Mouse (Mus musculus): Measurements from ENCODE around the gene Pex11b.

Gene Pex11b

DNA sequence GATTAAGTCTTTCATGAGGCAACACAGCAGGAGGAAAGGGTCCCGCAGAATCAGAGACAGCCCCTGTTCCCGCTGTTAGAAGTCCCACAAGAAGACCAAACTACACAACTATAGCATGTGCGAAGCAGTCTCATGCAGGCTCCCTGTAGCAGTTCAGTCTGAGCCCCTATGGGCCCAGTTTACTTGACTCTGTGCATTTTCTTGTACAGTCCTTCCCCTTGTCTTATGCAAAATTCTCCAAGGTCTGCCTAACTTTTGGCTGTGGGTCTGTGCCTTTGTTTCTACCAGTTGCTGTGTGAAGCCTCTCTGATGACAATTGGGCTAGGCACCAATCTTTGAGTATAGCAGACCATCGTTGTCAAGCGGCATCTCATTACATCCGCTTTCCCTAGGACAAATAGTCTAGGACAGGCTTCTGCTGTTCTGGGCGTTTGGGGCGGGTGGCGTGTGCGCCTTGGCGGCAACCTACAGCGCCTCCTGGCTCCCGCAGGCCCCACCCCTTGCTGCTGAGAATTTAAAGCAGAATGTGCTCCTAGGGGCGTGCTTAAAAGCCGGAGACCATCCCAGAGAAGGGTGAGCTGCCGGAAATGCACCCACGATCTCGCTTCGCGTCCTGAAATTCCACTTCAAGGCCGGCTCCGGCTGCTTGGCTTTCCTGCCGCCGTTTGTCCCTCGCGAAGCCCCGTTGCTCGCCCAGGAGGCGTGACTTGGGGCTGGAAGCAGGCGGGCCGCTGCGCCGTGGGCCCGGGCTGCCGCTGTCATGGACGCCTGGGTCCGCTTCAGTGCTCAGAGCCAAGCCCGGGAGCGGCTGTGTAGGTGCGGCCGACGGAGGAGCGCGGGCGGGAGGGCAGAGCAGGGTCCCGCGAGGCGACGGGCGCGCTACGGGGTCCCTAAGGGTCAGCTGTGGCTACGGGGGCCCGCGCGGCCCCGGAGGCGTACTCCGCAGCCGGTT, at the start of gene Pex11b, which contains the start of gene Gm42957:
Pex11b (plus strand) TSS at position 449 of the 952 bp plus-strand sequence.
Gm42957 (plus strand) TSS at position 547 of the 952 bp plus-strand sequence.
- H3K27me3 ChIP-seq (ENCODE audit: control insufficient read depth, insufficient read depth, low read length, poor library complexity, severe bottlenecking) = no peaks in the 10 kb centered on the region
- DNase-seq (ENCODE audit: low read depth, low spot score) = peak; percentile 73

DNA sequence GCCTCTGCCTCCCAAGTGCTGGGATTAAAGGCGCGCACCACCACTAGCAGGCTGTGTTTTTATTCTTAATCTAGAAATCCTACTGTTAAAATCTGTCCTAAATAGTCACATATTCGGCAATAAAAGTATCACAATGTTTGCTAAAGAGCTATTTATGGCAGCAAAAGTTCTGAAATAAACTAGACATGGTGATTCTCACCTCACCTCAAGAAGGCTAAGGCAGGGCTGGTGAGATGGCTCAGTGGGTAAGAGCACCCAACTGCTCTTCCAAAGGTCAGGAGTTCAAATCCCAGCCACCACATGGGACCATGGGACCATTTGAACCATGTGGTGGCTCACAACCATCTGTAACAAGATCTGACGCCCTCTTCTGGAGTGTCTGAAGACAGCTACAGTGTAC, 44.5 kb upstream of the Pex11b start:
- no peaks in the 10 kb centered on the region for H3K36me3 ChIP-seq (ENCODE audit: control insufficient read depth, insufficient read depth, low read length, poor library complexity, severe bottlenecking)
- no peak for DNase-seq (ENCODE audit: low read depth, low spot score)
- no peaks in the 10 kb centered on the region for H3K27me3 ChIP-seq (ENCODE audit: control insufficient read depth, insufficient read depth, low read length, poor library complexity, severe bottlenecking)

More for the DNA sequence above, at the start of gene Pex11b, which contains the start of gene Gm42957:
- peaks cover 1% of the 10 kb centered on the region for H3K36me3 ChIP-seq (ENCODE audit: control insufficient read depth, insufficient read depth, low read length, poor library complexity, severe bottlenecking)

DNA sequence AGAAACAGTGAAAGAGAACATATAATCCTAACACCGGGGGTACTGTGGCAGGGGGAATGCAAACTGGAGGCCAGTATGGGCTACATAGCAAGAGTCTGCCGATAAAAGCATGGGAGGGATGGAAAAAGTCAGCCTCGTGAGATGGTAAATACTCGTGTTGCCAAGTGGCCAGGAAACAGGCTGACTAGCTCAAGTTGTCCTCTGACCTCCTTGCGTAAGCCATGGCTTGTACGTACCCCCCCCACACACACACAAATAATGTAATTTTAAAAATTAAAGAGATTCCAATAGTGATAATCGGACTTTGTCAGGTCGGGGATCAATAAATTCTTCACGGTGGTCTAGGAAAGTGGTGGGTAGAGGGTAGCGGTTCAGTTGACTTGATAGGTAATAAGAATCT, 41.8 kb upstream of the Pex11b start:
- peak; percentile 56 for DNase-seq (ENCODE audit: low read depth, low spot score)

DNA sequence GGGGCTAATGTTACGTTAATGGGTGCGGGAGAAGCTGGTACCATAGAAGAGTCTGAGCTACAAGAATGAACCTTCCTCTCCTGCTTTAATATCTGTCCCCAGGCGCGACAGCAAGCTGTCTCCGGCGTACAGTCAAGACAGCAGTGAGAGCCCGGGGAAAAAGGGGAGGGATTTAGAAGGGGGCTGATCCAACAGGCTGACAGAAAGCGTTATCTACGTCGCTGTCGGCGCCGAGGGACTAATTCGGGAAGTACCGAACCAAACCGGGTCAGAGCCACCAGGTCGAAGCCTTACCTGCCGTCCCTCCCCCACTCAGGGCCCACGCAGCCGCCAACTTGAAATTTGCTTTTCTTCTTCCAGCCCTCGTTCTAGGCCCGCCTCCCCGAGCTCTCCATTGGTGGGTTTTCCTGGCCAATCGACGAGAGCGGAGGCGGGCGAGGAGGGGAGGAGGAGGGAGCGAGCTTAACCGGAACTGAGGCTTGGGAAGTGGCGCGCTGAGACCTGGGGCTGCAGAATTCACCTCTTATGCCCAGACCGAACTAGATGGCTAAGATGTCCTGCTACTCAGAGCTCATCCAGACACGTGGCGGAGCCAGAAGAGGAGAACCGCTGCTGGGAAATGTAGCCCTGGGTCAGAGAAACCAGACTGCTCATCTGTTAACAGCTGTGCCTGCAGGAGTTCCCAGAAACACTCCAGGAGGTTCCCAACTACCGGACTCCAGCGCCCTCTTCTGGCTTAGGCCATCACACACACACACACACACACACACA, 41.2 kb upstream of the Pex11b start, which contains the start of gene Polr3gl:
Polr3gl (minus strand) TSS at position 392 of the 771 bp plus-strand sequence.
- Histone ChIP-seq H3K27me3 (ENCODE audit: control insufficient read depth, insufficient read depth, low read length, poor library complexity, severe bottlenecking) (no peaks in the 10 kb centered on the region; the same call in 1 of the 2 replicates), H3K36me3 (ENCODE audit: control insufficient read depth, insufficient read depth, low read length, poor library complexity, severe bottlenecking) (no peaks in the 10 kb centered on the region)
- peak; percentile 94 for DNase-seq (ENCODE audit: low read depth, low spot score)

More for the DNA sequence above, 41.8 kb upstream of the Pex11b start:
- Histone ChIP-seq H3K27me3 (ENCODE audit: control insufficient read depth, insufficient read depth, low read length, poor library complexity, severe bottlenecking) (no peaks in the 10 kb centered on the region; the same call in 1 of the 2 replicates), H3K36me3 (ENCODE audit: control insufficient read depth, insufficient read depth, low read length, poor library complexity, severe bottlenecking) (no peaks in the 10 kb centered on the region)

DNA sequence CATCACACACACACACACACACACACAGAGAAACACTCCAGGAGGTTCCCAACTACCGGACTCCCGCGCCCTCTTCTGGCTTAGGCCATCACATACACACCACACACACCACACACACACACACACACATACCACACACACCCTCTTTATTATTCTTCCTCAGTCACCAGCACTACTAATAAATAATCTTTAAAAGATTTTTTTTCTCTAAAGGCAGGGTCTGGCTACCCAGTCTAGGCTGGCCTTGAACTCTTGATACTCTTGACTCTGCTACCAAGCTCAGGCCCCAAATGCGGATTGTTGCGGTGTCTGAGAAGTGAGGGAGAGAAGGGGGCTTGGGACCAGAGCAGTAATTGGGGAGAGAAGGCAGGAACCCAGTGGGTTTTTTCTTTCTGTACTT, 40.3 kb upstream of the Pex11b start:
- no peak for DNase-seq (ENCODE audit: low read depth, low spot score)
- Histone ChIP-seq H3K27me3 (ENCODE audit: control insufficient read depth, insufficient read depth, low read length, poor library complexity, severe bottlenecking) (no peaks in the 10 kb centered on the region; the same call in none of the 2 replicates), H3K36me3 (ENCODE audit: control insufficient read depth, insufficient read depth, low read length, poor library complexity, severe bottlenecking) (no peaks in the 10 kb centered on the region)

DNA sequence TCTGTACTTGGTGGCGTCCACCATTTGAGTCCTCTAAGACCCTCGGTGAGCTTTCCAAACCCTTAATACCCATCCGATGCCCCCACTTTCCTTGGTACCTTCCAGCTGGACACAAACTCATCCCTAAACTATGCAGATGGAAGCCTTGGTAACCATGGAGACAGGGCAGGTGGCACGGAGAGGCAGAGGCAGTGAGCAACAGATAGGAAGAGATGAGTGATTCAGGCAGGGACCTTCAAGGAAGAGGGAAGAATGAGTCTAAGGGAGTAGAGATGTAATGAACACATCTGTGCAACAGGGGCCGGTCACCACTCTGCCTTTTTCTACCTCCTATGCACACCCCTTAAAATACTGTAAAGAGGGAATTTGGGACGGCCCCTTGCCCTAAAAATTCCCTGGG, 39.5 kb upstream of the Pex11b start:
- DNase-seq (ENCODE audit: low read depth, low spot score) = no peak
- Histone ChIP-seq H3K27me3 (ENCODE audit: control insufficient read depth, insufficient read depth, low read length, poor library complexity, severe bottlenecking) (no peaks in the 10 kb centered on the region; the same call in none of the 2 replicates), H3K36me3 (ENCODE audit: control insufficient read depth, insufficient read depth, low read length, poor library complexity, severe bottlenecking) (no peaks in the 10 kb centered on the region)

DNA sequence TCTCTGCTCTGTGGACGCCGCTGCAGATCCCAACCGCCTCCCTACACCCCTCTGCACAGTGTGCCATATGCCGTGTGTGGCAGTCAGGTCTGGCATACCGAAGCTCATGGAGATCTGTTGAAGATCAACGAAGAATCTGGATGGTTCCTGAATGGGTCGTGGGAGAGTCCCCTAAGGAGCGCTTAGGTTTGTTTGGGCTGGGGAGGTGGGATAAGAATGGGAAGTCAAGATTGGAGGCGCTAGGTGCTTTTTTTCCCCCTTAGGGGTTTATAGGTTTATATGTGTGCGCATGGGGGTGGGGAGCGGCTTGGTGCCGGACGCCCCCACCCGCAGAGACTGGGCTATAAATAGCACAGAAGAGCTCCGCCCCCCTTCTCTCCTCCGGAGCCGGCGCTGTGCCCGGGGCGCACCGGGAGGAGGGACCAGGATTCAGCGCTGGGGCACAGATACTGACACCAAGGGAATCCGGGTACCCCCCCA, 38.9 kb upstream of the Pex11b start, which contains the start of gene Ankrd34a:
Ankrd34a (plus strand) TSS at position 409 of the 480 bp plus-strand sequence.
- no peaks in the 10 kb centered on the region; the same call in none of the 2 replicates for H3K27me3 ChIP-seq (ENCODE audit: control insufficient read depth, insufficient read depth, low read length, poor library complexity, severe bottlenecking)
- DNase-seq (ENCODE audit: low read depth, low spot score) = no peak

DNA sequence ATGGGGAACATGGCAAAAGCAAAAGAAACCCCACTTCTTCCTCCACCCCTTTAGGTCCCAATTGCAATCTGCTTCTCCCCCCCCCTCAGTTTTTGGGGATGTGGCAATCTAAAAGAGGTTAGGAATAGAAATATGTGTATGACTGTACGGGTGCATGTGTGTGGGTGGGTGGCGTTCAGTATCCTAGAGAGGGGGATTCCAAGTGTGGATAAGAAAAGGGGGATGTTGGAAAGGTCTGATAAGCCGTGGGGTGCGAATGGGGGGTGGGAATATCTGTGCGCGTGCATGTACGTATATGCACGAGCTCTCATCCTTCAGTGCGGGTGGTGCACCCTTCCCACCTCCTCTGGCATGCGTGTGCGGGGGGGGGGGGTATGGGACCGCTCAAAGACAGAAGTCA, 38.3 kb upstream of the Pex11b start:
- no peaks in the 10 kb centered on the region; the same call in none of the 2 replicates for H3K27me3 ChIP-seq (ENCODE audit: control insufficient read depth, insufficient read depth, low read length, poor library complexity, severe bottlenecking)
- no peak for DNase-seq (ENCODE audit: low read depth, low spot score)
- no peaks in the 10 kb centered on the region for H3K36me3 ChIP-seq (ENCODE audit: control insufficient read depth, insufficient read depth, low read length, poor library complexity, severe bottlenecking)

More for the DNA sequence above, 38.9 kb upstream of the Pex11b start, which contains the start of gene Ankrd34a:
- H3K36me3 ChIP-seq (ENCODE audit: control insufficient read depth, insufficient read depth, low read length, poor library complexity, severe bottlenecking) = no peaks in the 10 kb centered on the region

DNA sequence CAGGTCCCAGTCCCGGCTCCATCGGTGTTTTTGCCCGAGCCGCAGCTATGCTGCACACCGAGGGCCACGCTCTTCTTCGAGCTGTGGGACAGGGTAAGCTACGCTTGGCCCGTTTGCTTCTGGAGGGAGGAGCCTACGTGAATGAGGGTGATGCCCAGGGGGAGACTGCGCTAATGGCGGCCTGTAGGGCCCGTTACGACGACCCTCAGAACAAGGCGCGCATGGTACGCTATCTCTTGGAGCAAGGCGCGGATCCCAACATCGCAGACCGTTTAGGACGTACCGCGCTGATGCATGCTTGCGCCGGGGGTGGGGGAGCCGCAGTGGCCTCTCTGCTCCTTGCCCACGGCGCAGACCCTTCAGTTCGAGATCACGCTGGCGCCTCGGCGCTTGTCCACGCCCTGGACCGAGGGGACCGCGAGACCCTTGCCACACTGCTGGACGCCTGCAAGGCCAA, 37.7 kb upstream of the Pex11b start:
- Histone ChIP-seq H3K27me3 (ENCODE audit: control insufficient read depth, insufficient read depth, low read length, poor library complexity, severe bottlenecking) (no peaks in the 10 kb centered on the region; the same call in none of the 2 replicates), H3K36me3 (ENCODE audit: control insufficient read depth, insufficient read depth, low read length, poor library complexity, severe bottlenecking) (no peaks in the 10 kb centered on the region)
- no peak for DNase-seq (ENCODE audit: low read depth, low spot score)

DNA sequence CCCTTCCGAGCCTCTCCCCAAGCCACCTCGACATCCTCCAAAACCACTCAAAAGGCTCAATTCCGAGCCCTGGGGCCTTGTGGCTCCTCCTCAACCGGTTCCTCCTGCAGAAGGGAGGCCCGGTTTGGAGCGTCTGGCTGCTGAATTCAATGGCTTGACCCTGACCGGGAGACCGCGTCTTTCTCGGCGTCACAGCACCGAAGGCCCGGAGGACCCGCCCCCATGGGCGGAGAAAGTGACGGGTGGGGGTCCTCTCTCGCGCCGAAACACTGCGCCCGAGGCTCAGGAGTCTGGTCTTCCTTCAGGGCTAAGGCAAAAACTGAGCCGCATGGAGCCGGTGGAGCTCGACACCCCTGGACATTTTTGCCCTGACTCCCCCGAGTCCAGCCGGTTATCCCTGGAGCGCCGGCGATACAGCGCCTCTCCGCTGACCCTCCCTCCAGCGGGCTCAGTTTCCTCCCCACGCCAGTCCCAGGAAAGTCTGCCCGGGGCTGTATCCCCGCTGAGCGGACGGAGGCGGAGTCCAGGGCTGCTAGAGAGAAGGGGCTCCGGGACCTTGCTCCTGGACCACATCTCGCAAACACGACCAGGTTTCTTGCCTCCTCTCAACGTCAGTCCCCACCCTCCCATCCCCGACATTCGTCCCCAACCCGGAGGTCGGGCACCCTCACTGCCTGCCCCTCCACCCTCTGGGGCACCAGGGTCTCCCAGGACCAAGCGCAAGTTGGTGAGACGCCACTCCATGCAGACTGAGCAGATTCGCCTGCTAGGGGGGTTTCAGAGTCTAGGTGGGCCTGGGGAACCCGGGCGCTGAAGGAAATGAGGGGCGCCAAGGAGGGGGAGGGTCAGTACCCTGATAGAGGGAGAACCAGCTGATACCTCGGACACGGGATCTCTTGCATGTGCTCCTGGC, 36.8 kb upstream of the Pex11b start:
- DNase-seq (ENCODE audit: low read depth, low spot score) = no peak
- no peaks in the 10 kb centered on the region for H3K36me3 ChIP-seq (ENCODE audit: control insufficient read depth, insufficient read depth, low read length, poor library complexity, severe bottlenecking)
- no peaks in the 10 kb centered on the region; the same call in none of the 2 replicates for H3K27me3 ChIP-seq (ENCODE audit: control insufficient read depth, insufficient read depth, low read length, poor library complexity, severe bottlenecking)

DNA sequence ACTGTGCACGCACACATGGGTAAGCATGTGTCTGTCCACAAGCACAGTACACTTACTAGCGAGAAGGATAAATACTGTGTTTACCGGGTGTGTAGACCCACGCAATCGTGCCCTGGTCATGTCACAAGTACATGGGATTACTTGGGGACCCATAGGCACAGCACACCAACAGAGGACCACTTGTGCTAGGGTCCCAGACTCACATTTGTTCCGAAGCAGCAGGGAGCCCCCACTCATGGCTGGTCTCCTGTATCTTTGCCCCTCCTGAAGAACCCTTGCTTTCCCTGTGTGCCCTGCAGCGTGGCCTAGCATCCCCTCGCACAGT, 36.1 kb upstream of the Pex11b start:
- no peaks in the 10 kb centered on the region for H3K36me3 ChIP-seq (ENCODE audit: control insufficient read depth, insufficient read depth, low read length, poor library complexity, severe bottlenecking)
- DNase-seq (ENCODE audit: low read depth, low spot score) = no peak
- no peaks in the 10 kb centered on the region; the same call in none of the 2 replicates for H3K27me3 ChIP-seq (ENCODE audit: control insufficient read depth, insufficient read depth, low read length, poor library complexity, severe bottlenecking)

DNA sequence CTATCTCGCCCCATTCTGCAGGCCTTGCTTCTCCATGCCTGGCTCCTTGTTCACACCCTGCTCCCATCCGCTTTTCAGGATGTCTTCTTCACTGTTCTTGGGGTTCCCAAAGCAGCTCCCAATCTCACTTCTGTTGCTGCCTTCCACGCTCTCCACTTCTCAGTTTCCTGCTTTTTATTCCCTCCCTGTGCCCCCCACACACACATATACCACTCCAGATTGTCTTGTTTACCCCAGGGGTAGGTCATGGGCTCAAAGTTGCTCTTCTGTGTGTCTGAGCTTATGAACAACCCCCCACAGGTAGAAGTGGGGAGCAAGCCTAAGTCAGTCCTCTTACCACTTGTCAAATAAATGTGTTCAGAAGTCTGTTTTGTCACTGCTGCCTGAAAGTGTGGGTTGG, 35.8 kb upstream of the Pex11b start:
- H3K27me3 ChIP-seq (ENCODE audit: control insufficient read depth, insufficient read depth, low read length, poor library complexity, severe bottlenecking) = no peaks in the 10 kb centered on the region; the same call in none of the 2 replicates
- H3K36me3 ChIP-seq (ENCODE audit: control insufficient read depth, insufficient read depth, low read length, poor library complexity, severe bottlenecking) = no peaks in the 10 kb centered on the region
- DNase-seq (ENCODE audit: low read depth, low spot score) = no peak

DNA sequence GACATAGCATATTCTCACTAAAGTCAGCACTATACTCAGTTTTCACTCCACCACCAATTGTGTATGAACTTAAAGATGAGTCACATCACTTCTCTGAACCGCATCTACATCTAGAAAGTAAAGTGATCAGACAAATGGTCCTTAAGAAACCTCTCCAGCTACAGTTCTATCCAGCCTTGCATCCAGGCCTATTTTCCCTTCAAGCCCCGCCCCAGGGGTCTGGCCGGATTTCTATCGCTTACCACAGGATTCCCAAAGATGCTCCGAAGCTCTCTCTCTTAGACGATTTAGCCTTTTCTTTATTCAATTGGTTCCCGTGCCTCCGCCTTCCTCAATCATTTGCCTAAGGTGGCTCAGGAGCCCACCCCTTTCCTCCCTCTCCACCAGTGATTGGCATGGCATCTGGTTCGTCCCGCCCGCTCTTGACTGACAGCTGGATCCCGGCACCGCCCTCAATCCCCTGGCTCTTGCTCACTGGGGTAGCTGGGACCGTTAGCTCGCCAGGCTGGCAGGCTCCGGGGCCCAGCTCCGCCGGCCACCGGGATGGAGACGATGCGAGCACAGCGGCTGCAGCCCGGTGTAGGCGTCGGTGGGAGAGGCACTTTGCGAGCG, 34.4 kb upstream of the Pex11b start, which contains the start of gene Lix1l:
Lix1l (plus strand) TSS at position 511 of the 612 bp plus-strand sequence.
- peak; percentile 88 for DNase-seq (ENCODE audit: low read depth, low spot score)
- Histone ChIP-seq H3K36me3 (ENCODE audit: control insufficient read depth, insufficient read depth, low read length, poor library complexity, severe bottlenecking) (no peaks in the 10 kb centered on the region), H3K27me3 (ENCODE audit: control insufficient read depth, insufficient read depth, low read length, poor library complexity, severe bottlenecking) (no peaks in the 10 kb centered on the region; the same call in none of the 2 replicates)

Data from splenic B cell, adult 2 months (primary cell).